Mouse (Mus musculus) spleen, adult 2 months (tissue): ENCODE results near the gene Calhm4.

Experiments
- CTCF ChIP-seq: fragments of 200-500 bp; IDR thresholded peaks from 2 replicates; pipeline ENCODE4 v1.5.1; 2011; ENCODE audit warnings: mild to moderate bottlenecking, inconsistent platforms; ENCODE audit not compliant: insufficient read depth, insufficient read length, insufficient replicate concordance; ENCODE audit errors: extremely low read depth
- POLR2A ChIP-seq: fragments of 200-500 bp; IDR thresholded peaks from 2 replicates; pipeline ENCODE4 v1.6.1; 2011; ENCODE audit warnings: low read depth, low read length, inconsistent platforms

GRCm38 (mm10) chr10:34044210-34044609 is at the start of gene Calhm4:
- no peak for TF ChIP-seq CTCF
- no peak for TF ChIP-seq POLR2A
